In the genomic region with DNA sequence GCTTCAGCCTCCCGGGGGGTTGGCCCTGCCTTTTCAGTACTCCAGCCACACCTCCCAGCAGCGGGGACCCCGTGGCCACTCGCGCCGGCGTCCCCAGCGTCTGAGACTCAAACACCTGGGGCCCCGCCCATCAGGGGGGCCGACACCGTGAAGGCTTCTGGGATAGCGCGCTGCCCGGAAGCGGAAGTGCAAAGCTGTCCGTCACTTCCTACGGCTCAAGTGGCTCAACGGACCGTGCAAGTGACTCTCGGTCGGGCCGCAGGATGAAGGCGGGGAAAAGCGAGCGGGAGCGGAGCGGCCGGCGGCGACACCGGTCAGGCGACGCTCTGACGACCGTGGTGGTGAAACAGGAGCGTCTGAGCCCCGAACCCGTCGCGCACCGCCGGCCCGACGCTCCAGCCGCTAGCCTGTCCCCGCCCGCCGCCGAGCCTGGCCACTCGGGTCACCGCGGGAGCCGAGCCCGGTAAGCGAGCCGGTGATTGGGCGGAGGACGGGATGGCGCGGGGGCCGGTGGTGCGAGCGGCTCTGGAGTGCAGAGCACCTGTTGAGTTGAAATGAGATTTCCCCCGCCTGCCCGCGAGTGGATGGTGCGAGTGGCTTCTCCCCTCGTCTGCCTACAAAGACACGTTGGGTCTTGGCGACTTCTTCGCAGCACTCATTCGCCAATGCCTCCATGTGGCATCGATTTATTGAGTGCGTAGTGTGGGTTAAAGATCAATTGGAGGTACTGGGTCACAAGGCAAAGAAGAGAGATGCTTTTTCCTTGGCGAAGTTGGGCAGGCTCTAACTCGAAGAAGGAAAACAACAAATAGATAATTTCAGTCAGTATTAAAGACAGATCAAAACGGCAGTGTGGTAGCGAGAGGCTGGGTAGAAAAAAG, we compare ENCODE assay signal across 7 mouse cellular contexts. TPM values are rescaled to one million over a fixed set of nuclear protein-coding genes. Genes with fewer than 3 reads are reported as not detected.
DNase-seq lines count a peak whose midpoint lies in the region; ATAC-seq lines count a peak whose summit lies in the region.

A gene (plus strand): TSS at position 183 of the 881 bp plus-strand sequence.

- H3K9ac ChIP-seq in intestine, embryonic 15.5 days, result peak within 1 kb of the TSS; percentile 89

- intact Hi-C loops in left cerebral cortex, postnatal 25 days (cut with DNase I), result loop anchor here (2.0 kb wide), 1 partner anchor 18 kb away; a partner anchor contains a TSS

- H3K4me3 ChIP-seq in intestine, embryonic 15.5 days (replicated peaks), result peak within 1 kb of the TSS; percentile 87
- peak within 1 kb of the TSS; percentile 98 for H3K4me3 ChIP-seq in midbrain, embryonic 10.5 days

- ATAC-seq in intestine, embryonic 15.5 days, result peak; percentile 96

- peak; percentile 95 to 98 for DNase-seq in adrenal gland, adult (ENCODE audit: inconsistent age in 2 of 2, low spot score in 1 of 2)
- DNase-seq in embryo, embryonic 10.5 days (ENCODE audit: low spot score), result peak; percentile 98
- peak; percentile 91 for DNase-seq in gastrocnemius, postnatal 25 days
- DNase-seq in left cerebral cortex, postnatal 25 days (ENCODE audit: low spot score in 2 of 2), result peak; percentile 95 to 97
- peak; percentile 95 for DNase-seq in midbrain, embryonic 10.5 days (ENCODE audit: low spot score)
- peak; percentile 87 for DNase-seq in right cerebral cortex, postnatal 4 days

- peak within 1 kb of the TSS; percentile 82 for H3K4me2 ChIP-seq in intestine, embryonic 15.5 days (replicated peaks)

- WGBS in intestine, embryonic 15.5 days, result under 1% methylated on average over 78 of the region's 78 CpGs
- under 1% methylated on average over 78 of the region's 78 CpGs for WGBS in midbrain, embryonic 10.5 days

- H3K27me3 ChIP-seq in intestine, embryonic 15.5 days (replicated peaks), result no peaks in the 10 kb centered on the region
- H3K27me3 ChIP-seq in midbrain, embryonic 10.5 days (ENCODE audit: low read depth, poor library complexity, severe bottlenecking), result no peaks in the 10 kb centered on the region

- peak within 1 kb of the TSS; percentile 60; the same call in 1 of the 2 replicates for H3K27ac ChIP-seq in intestine, embryonic 15.5 days
- H3K27ac ChIP-seq in midbrain, embryonic 10.5 days (replicated peaks), result peak within 1 kb of the TSS; percentile 86

- H3K36me3 ChIP-seq in intestine, embryonic 15.5 days, result peaks cover 19% of the 10 kb centered on the region
- peaks cover 38% of the 10 kb centered on the region for H3K36me3 ChIP-seq in midbrain, embryonic 10.5 days

- no peaks in the 10 kb centered on the region for H3K9me3 ChIP-seq in intestine, embryonic 15.5 days
- no peaks in the 10 kb centered on the region for H3K9me3 ChIP-seq in midbrain, embryonic 10.5 days (replicated peaks)

- peaks cover 11% of the 10 kb centered on the region; the same call in 1 of the 2 replicates for H3K4me1 ChIP-seq in intestine, embryonic 15.5 days (replicated peaks)
- peaks cover 24% of the 10 kb centered on the region for H3K4me1 ChIP-seq in midbrain, embryonic 10.5 days

RNA-seq across cellular contexts. Expression of the gene that starts here (rescaled TPM):
- total RNA-seq in gastrocnemius, postnatal 25 days (2021), result 1 to 10 TPM; 4.6 to 4.7 TPM
- 24.6 and 28.2 TPM in 2 replicates for polyA plus RNA-seq in intestine, embryonic 15.5 days (2015; fragmentation: Nextera tagmentation; extraction: Ambion mirVana)
- 10 to 100 TPM; 13.8 to 14.1 TPM for total RNA-seq in left cerebral cortex, postnatal 25 days (2021)
- polyA plus RNA-seq in midbrain, embryonic 10.5 days (2016; fragmentation: Nextera tagmentation; extraction: Ambion mirVana), result 31.4 and 32.3 TPM in 2 replicates

Comparison
In these comparisons a context has a peak if more than half of its experiments do, and no peak if none do; other contexts are left out.
1. Peak in every context shown above with its lines: DNase-seq, ATAC-seq, H3K4me3 ChIP-seq and H3K27ac ChIP-seq.